Mouse (Mus musculus): ENCODE results near the gene Ablim1. TPM values are rescaled to one million over a fixed set of nuclear protein-coding genes. Genes with fewer than 3 reads are reported as not detected.

Gene Ablim1
- total RNA-seq, 2 experiments from 2014 or later, result 384 to 401 TPM

DNA sequence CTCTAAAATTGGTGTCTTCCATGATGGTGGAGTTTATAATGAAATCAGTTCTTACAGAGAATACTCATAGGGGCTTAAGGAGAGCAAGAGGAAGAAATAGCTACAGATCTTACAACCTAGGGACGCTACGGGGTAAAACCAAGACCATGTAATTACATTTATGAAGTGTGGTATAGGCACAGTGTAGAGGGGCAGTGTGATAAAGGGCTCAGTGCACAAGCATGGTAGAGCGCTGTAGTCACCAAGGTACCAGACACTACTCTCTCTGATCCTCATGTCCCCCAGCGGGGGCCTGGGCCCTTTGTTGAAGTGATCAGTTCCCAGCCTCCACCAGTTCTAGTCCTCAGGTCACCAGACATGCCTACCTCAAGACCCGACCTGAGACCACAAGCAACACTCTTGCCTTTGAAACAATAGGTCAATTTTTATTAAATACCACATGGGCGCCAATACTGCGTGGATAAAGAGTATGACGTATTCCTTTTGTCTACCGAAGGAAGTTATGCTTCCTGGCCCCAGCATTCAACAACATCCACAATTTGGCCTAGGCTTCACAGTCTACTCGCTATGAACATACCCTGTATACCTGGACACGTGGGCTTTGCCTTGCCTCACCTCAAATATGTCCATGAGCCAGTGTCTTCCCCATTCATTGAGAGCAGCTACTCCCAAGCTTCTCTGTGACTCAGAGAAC is 213.8 kb downstream of the Ablim1 start:
- peak; percentile 44 to 62 for DNase-seq

DNA sequence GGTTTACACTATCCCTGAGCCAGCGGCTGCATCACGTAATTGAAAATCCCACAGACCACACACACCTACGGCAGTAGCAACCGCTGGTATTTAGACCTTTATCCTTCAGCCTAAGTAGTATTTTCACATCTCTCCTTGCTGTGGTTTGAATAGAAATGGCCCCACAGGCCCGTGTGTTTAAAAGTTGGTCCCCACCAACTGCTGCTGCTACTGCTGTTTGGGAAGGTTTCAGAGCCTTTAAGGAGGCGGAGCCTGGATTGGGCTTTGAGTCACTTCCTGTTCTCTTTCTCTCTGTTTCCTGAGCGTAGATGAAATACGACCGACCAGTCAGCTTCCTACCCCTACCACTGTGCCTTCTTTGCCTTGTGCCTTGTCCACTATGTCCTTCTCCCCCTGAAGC is 214.7 kb downstream of the Ablim1 start:
- DNase-seq, result peak; percentile 48 to 53

DNA sequence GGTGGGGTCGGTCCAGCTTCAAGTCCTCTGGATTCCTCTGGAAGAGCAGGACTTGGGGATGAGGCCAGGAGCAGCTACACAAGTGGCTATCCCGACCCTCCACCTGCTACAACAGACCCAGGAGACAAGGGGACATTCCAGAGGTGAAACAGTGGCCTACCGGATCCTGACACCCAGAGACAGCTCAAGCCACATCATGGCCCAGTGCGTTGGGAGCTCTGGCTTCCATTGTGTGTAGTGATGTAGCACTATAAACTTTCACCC is 215.7 kb downstream of the Ablim1 start:
- peak in 1 of 2 experiments; percentile 64 for DNase-seq

DNA sequence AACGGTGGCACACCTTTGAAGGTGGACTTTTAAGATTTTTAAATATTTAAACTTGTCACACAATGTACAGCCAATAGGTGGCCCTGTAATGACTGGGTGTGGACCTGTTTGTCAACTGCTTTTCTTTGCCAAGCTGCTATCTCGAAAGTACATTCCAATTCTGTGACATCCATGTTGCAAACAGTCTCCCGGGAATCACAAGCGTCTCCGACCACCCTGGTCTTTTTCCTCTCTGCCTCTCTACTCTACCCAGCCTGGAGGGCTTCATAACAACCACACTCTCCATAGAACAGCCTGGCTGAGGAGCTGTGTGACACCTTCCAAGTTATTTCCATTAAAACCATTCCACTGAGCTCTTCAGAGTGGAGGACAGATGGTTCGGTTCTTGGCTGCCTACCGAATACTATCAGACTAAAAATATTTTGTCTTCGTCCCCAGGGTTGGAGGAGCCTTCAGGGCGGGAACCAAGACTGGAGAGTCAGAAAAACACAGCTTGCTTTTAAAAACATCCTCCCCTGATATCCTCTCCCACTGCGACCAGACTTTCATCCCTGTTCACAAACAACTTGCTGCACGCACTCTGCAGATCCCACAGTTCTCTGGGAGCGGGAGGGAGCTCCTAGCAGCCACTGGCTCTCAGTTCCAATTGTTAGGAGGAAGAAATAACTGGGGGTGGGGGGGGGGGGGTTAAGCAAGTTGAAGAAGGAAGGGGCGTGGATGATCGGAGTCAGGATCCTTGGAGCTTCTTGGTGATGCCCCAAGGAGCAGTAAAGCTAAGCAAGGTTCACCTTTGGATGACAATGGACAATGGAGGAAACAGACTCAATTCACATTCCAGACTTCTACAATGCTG is 216.3 kb downstream of the Ablim1 start:
- peak; percentile 88 to 91 for DNase-seq

DNA sequence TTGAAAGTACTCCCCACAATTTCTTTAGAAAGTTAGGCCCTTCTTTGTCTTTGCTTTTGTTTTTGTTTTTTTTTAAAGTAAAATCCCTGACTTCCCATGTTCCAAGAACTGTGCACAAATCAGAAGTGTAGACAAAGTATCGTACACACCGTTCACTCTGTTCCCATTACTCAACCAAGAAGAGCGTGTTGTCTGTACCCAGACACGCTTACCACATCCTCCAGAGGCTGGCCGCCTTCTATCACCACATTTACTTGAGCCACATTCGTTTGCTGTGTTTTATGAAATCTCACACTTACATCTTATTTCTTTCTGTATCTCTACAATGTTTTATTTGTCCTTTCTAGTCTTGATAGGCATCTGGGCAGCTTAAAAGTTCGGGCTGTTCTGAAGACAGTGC is 219.4 kb downstream of the Ablim1 start:
- no peak for DNase-seq

DNA sequence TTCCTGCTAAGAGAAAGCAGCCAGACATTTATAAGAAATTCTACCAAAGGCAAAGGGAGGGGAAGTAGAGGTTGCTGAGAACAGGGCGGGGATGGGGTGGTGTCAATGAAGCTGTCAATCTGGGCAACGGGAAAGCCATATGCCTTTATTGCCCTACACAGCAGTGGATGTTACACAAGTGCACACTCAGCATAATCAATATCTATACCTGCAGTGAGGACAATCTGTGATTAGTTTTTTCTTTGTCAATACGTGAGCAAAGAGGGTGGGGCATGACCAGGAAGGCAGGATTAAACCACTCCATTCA is 221.1 kb downstream of the Ablim1 start:
- DNase-seq, result no peak

DNA sequence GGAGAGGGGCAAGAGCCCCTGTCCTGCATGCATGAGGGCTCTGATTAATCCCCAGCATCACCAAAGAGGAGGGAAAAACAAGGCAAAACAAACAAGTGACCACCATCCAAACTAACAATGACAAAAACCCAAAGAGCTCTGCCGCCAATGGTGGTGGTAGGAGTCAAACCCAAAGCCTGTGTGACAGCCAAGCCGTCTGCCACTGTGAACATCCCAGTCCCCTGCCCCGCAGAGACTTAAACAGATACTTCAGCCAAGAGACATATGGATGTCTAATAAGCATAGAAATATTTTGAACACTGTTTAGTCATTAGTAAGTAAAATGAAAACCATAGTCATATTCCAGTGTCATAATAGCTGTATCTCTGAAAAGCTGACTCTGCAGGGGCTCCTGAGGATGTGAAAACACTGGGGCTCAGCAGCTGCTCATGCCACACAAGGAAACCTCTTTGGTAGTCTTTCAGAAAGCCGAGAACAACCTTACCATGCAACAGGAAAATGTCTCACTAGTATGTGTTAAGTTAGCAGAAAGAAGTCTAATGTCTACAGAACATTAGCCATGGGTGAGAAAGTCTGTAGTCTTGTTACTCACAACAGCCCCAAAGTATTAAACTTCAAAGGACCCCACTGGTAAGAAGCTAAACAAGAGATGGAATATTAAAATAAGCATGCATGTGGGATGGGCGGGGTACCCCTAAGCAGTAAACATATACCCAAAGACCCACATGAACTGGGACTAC is 221.6 kb downstream of the Ablim1 start:
- no peak for DNase-seq

DNA sequence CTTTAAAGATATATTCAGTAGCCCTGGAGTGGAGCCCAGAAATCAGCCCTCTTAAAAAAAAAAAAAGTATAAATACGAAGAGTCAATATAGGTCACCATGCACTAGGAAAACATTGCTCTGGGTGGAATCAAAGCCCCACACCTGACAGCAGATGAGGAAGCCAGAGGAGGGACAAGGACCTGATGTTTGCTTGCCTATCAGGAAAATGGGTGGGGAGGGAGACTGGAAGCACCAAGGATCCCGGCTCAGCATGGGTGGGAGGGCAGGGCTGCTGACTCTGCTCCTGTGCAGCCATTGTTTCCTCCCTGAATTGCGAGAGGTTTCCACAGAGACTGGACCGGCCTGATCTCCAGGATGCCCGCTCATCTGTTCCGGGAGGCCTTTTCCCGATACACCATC is 223.4 kb downstream of the Ablim1 start:
- no peak for DNase-seq

DNA sequence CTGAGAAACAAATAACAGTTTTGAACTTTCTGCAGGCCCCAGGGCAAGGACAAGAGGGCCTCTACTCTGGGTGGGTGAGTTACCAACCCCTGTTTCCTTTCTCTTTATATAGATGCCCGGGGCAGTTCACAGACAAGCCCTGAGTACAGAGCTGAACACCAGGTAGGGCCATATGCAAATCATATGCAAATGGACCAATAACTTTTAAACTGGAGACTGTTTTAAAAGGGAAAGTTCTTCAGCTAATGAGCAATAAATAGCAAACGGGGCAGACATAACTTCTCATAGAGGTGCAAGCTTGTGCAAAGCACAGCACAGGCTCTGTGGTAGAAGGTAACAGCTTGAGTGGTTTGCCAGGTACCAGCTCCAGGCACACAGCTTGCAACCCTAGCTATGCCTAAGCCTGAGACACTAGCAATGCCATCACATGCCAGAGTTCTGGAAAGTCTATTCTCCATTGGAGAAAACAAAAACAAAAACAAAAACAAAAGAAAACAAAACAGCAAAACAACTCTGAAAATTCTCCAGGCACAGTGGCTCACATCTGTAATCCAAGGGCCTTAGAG is 225.8 kb downstream of the Ablim1 start:
- DNase-seq, result no peak

DNA sequence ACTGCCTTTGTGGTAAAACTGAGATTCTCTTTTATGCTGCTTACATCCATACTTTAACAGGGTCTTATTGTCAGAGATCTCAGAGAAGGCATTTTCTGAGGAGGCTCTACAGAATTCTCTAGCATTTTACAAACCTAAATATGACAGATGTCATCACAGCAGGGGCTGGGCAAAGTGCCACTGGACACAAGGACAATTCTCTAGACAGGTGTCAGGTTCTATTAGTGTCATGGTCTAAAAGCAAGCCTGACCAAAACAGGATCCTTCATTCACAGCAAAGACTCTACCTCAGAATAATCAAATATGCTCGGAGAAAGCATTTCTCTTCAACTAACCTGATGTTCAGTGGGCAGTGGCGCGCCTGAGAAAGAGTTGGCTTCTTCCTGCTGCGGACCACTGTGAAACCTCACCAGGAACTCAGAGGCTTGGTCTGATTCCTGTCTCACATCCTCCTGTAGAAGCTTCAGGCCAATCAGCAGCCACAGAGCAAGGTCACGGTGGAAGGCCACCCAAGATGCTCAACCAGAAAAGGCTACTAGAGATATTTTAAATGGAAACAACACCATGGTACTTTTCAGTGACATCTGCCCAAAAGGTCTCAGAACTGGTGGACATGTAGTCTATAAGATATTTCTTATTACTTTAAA is 230.1 kb downstream of the Ablim1 start:
- DNase-seq, result no peak

DNA sequence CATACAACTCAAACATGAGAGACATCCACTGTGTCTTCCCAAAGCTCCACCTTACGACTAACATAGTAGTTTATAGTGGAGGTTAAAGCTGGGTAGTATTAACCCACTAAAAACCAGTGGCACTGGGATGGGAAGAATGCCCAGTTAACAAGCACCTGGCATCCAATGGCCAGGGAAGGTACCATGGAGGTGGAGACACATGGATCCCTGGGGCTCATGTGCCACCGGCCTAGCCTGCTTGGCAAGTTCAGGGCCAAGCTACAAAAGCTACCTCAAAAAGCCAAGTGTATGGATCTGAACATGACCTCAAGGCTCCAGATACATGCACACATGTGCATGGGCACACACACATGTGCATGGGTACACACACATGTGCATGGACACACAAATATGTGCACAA is 230.8 kb downstream of the Ablim1 start:
- DNase-seq, result no peak

DNA sequence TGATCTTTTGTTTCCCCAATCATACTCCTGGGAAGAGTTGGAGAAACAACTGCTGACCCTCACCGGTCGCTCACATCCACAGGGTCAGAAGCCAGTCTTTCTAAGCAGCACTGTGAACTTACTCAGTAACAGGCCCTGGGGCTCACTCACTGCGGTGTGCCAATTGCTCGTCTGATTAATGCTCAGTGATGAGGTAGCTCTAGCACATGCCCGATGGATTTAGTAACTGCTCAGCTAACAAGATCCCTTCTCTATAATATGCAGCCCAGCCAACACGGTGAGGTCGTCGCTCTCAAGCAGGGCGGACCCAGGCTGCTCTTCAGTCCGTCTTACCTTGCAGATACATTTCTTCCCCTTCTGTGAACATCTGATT is 231.6 kb downstream of the Ablim1 start:
- DNase-seq, result no peak

DNA sequence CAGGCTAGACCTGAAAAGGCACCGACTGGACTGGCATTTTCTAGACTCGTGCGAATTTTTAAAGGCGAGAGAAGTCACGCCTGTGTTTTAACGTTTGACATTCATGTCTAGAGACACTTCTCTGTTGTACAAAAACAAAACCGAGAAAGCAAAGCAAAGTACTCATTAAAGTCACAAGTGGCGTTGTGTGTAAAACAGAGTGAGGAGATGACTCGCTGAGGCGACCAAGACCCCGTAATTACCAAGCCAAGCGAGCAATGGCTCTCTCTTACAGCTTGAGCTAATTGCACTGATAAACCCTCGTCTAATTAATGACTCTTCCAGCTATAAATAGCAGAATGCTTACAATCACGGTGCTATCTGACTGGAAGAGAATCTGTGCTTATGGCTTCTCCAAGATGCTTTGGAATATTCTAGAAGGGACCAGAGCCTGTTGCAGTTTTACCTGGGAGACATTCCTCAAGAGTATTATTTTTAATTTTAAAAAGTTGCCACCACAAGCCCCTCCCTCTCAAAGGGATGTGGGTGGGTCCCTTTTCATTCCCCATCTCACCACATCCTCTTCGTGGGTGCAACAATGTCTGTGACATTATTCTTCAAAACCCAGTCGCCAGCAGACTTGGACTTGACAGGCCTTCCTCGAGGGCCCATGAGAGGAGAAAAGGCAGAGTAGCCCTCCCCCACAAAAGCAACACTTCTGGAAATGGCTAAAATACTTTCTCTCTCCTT is 232.1 kb downstream of the Ablim1 start:
- no peak for DNase-seq

DNA sequence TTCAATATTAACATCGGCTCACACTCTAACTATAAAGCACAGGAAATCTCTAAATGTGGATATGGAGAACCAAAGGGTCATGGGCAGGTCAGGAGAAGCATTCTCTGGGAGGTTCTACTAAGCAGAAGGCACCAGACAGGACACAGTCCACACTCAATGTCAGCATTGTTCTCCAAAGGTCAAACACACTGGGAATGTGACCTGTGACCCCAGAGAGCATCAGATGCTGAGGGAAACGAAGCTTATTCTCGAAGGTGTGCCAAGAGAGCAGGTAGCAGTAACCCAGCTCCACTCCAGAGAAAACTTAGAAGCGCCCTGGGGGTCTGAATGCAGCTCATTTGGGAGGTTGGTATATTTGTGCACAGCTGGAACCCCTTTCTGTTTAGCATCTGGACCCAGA is 233.2 kb downstream of the Ablim1 start:
- no peak for DNase-seq

DNA sequence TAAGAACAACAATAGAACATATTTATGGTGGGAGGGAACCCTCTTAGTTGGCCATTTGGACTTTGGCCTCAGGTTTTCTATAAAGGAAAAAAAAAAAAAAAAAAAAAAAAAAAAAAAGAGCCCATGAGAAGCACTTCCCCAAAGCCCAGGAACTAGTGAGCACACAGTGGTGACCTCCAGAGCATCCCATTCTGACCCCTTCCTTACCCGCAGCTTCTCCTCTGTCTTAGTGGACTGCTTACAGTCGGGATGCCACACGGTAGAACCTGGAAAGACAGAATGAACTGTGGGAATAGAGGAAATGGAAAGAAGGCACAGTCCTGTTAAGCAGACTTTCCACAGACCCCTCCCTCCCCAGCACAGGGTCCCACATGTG is 235.1 kb downstream of the Ablim1 start:
- no peak for DNase-seq

DNA sequence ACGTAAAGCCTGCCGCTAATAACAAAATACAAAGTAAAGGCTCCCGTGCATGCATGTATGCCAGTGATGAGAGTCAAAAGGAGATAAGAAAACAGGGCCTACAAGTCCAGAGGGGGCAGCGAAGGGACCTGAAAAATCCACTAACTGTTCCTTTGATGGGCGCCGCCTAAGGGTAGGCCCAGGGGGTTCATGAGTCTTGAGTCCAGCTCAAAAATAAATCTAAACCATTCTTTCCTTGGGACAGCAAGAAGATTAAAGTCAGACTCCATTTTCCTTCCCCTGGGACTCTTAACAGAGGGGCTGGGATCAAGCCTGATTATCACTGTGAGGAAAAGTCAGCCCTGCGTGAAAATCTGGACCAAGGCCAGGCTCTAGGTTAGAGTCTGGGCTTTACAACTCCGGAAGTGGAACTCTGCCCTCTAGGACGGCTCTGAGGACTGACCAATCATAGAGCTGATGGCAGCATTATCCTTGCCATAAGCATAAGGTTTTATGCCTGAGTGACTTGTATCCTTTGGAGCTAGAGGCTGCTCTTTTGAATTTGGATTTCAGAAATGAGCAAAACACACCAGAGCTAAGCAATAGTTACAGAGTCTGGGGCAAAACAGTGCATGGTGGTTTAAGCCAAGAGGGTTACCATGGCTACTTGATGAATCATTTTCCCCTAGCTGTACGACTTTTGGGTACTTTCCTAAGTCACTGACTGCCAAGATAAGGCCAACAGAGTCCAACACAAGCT is 235.7 kb downstream of the Ablim1 start:
- DNase-seq, result peak; percentile 70 to 84

DNA sequence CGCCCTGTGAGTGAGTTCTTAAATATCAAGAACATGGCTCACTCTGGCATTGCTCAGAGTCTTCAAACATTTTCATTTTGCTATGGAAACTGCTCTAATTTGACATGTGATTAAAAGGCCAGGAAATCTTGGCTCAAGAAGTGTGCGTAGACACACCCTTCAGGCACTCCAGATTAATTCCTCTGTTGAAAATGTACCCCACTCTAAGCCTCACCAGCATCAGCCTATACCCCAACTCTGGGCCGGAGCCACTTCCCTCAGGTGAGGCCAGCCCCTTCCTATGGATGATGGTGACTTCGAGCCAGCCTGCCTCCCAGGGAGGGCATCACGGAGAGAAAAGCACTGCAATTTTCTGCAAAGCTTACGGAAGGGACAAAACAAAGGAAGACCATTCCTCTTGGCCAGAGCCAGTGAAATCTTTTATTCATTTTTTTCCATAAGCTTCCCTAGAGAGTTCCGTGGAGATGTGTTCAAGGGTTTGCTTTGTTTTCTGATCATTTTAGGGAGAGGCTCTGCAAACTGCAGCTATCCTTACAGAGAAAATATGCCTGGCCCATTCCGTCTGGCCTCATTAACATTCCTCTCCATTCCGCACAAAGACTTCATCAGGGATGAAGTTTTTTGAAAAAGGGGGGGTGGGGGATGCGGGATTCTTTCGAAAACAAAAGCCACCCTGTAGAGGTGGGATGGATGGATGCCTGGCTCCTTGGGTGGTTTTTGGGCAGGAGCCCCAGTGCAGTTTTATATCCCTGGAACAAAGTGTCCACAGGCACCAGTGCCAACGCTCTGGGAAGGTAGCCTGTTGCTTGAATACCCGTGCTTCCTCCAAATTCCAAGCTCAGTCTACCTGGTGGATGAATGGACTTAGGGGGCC is 236.7 kb downstream of the Ablim1 start:
- DNase-seq, result peak in 1 of 2 experiments; percentile 36

DNA sequence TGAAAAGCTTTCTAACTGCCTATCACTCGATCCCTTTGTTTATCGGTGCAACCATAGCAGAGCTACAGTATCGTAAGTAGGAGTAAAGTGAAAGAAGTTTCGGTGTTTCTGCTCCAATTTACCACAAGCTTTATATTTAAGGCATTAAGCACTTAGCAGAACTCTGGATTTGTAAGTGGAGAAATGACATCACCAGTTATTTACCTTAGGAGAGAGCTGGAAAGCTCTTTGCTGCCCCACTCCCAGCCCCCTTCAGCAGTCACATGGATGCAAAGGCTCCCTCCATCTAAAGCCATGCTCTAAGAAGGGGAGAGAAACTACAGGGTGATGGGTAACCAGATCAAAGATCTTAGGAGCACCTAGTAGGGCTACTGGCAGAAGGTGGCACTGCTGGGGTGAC is 241.3 kb downstream of the Ablim1 start:
- no peak for DNase-seq

DNA sequence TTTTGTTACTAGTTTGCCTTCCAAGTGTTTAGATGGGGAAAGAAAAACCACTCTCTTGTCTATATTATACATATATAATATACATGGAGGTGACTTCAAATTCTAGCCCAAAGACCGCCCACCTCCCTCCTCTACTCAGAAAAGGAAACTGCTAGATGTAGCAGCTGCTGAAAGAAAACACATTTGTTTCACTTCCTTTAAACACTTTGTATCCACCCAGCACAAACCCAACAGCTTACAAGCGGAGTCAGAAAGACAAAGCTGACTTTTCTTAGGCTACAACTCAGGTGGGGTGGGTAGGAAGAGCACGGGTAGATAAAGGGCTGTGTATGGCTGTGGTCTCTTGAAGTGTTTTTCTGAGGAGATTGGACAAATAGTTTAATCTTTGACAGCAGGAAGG is 242.0 kb downstream of the Ablim1 start:
- DNase-seq, result no peak

DNA sequence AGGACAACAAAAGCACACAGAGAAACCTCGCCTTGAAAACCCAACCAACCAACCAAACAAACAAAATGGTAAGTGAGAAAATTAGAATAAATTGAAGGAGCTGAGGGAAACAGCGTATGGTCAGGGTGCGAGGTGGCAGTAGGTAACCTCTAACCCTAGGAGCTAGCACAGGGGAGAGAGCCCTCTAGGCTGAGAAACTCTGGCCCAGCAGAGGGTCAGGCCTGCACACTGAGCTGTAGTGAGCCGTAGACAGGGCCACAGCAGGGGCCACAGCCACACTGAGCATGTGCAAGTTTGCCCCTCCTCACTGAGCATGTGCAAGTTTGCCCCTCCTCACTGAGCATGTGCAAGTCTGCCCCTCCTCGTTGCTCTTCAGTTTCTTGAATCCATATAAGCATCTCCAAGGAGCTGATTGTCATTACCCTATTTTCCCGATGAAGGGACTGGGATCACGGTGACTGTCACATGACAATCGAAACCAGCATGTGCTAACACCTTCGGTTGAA is 247.6 kb downstream of the Ablim1 start:
- no peak for DNase-seq

Data from heart, adult 18-20 months (tissue).